Mouse (Mus musculus): ENCODE results near the gene Arf4. TPM values are rescaled to one million over a fixed set of nuclear protein-coding genes. Genes with fewer than 3 reads are reported as not detected.

The Arf4 gene
- total RNA-seq, 2 experiments from 2014 or later, result 113 to 117 TPM

Small RNA genes lying within 50 kb of the gene (microRNA-seq; reads per million reads assigned to microRNA genes)
- 0.99 to 2.0 reads per million in 2 experiments for gene Mir7672

Other genes with a start within 250 kb of the Arf4 start
- 100 to 1,000 TPM; 109 to 127 TPM for gene Slmap, start 103.1 kb upstream of the Arf4 start, total RNA-seq (2021)
- gene Dennd6a, start 64.2 kb upstream of the Arf4 start, total RNA-seq (2021), result 10 to 100 TPM; 26.0 to 26.1 TPM
- gene Pde12, start 31.8 kb downstream of the Arf4 start, total RNA-seq (2021), result 1 to 10 TPM; 8.1 to 9.0 TPM
- gene Dnah12, start 55.2 kb downstream of the Arf4 start, total RNA-seq (2021), result under 1 TPM; 0.07 to 0.14 TPM